Mouse (Mus musculus) embryonic facial prominence, embryonic 11.5 days (tissue): ENCODE measurements at regions not wholly inside any gene's neighbourhood (a gene's known extent, or its start where the extent isn't known, plus 50 kb on each side); places are given as distances from the start of the nearest gene placed in this dataset.

Source experiments
- ATAC-seq: fragments of 200-750 bp; cut with Nextera tagmentation; replicated peaks from 2 replicates; pipeline ENCODE4 v1.8.0; 2017; ENCODE audit warnings: low read depth; ENCODE audit not compliant: insufficient number of reproducible peaks, low FRiP score, low TSS enrichment
- DNase-seq: peaks from one replicate; pipeline ENCODE4 v3.0.0-alpha.2; 2015; ENCODE audit warnings: low spot score
- H3K27ac ChIP-seq: fragments of 300-500 bp; sonication (generic); replicated peaks from 2 replicates; pipeline ENCODE4 v1.5.1; 2014; ENCODE audit warnings: mild to moderate bottlenecking, low read depth, low read length, control low read depth
- H3K27me3 ChIP-seq: fragments of 300-500 bp; sonication (generic); 2 replicates; pipeline ENCODE4 v1.6.1; 2014; ENCODE audit warnings: mild to moderate bottlenecking, low read length, moderate library complexity, mixed read lengths; ENCODE audit not compliant: control insufficient read depth, insufficient read depth
- H3K36me3 ChIP-seq: fragments of 300-500 bp; sonication (generic); replicated peaks from 2 replicates; pipeline ENCODE4 v1.6.1; 2014; ENCODE audit warnings: low read depth, mild to moderate bottlenecking, low read length, moderate library complexity, mixed read lengths; ENCODE audit not compliant: control insufficient read depth, insufficient read depth
- H3K4me1 ChIP-seq: fragments of 300-500 bp; sonication (generic); 2 replicates; pipeline ENCODE4 v1.6.1; 2014; ENCODE audit warnings: low read length, mixed read lengths; ENCODE audit not compliant: control insufficient read depth, insufficient read depth
- H3K4me2 ChIP-seq: fragments of 300-500 bp; sonication (generic); 2 replicates; pipeline ENCODE4 v1.6.1; 2014; ENCODE audit warnings: low read depth, mild to moderate bottlenecking, control low read depth, low read length, moderate library complexity
- H3K4me3 ChIP-seq: fragments of 300-500 bp; sonication (generic); 2 replicates; pipeline ENCODE4 v1.5.1; 2014; ENCODE audit warnings: low read depth, low read length, control low read depth
- H3K9ac ChIP-seq: fragments of 300-500 bp; sonication (generic); replicated peaks from 2 replicates; pipeline ENCODE4 v1.6.1; 2014; ENCODE audit warnings: mild to moderate bottlenecking, control low read depth, low read length
- H3K9me3 ChIP-seq: fragments of 300-500 bp; sonication (generic); replicated peaks from 2 replicates; pipeline ENCODE4 v1.6.1; 2016; ENCODE audit warnings: mild to moderate bottlenecking, low read length, inconsistent platforms, mixed read lengths; ENCODE audit not compliant: control insufficient read depth
- WGBS: fragments of 180-500 bp; shearing (Covaris S2); extraction: QIAGEN DNeasy Blood & Tissue Kit; methylation state at CpG from one replicate; pipeline ENCODE4 v1.1.7; 2014; 5-methylcytosine and 5-hydroxymethylcytosine counted together

- H3K9me3 ChIP-seq: no peaks in the 10 kb centered on the region
- DNase-seq (no peak), ATAC-seq (no peak)
- H3K27ac ChIP-seq: no peak overlapping the region
- WGBS: 83% methylated on average over 11 of the region's 11 CpGs
- H3K4me1 ChIP-seq: no peaks in the 10 kb centered on the region
- H3K9ac ChIP-seq: no peak overlapping the region
- H3K4me3 ChIP-seq: no peak overlapping the region
- no peak overlapping the region for H3K4me2 ChIP-seq
- no peaks in the 10 kb centered on the region for H3K36me3 ChIP-seq
- no peaks in the 10 kb centered on the region for H3K27me3 ChIP-seq
These were observed 93.2 kb downstream of the Tfap2c start for GRCm38 (mm10) chr2:172642616-172643015.

GRCm38 (mm10) chr2:172643860-172644259 lies 94.5 kb downstream of the Tfap2c start:
- Histone ChIP-seq H3K4me2 (no peak overlapping the region), H3K4me1 (no peaks in the 10 kb centered on the region), H3K36me3 (no peaks in the 10 kb centered on the region), H3K27me3 (no peaks in the 10 kb centered on the region), H3K4me3 (no peak overlapping the region), H3K9ac (no peak overlapping the region; the same call in 1 of the 2 replicates), H3K9me3 (no peaks in the 10 kb centered on the region), H3K27ac (no peak overlapping the region)
- ATAC-seq: no peak
- DNase-seq: no peak
- 25% methylated on average over 12 of the region's 12 CpGs for WGBS

- DNase-seq: no peak
- WGBS: 35% methylated on average over 6 of the region's 6 CpGs
- Histone ChIP-seq H3K4me1 (no peaks in the 10 kb centered on the region), H3K27ac (no peak overlapping the region), H3K4me3 (no peak overlapping the region), H3K36me3 (no peaks in the 10 kb centered on the region), H3K27me3 (no peaks in the 10 kb centered on the region), H3K4me2 (no peak overlapping the region), H3K9ac (no peak overlapping the region; the same call in 1 of the 2 replicates), H3K9me3 (no peaks in the 10 kb centered on the region)
- ATAC-seq: no peak
These were observed 95.1 kb downstream of the Tfap2c start for GRCm38 (mm10) chr2:172644451-172644850.

- DNase-seq (no peak), ATAC-seq (no peak)
- Histone ChIP-seq H3K4me2 (no peak overlapping the region), H3K27me3 (no peaks in the 10 kb centered on the region), H3K4me3 (no peak overlapping the region), H3K9me3 (no peaks in the 10 kb centered on the region), H3K4me1 (no peaks in the 10 kb centered on the region), H3K36me3 (no peaks in the 10 kb centered on the region), H3K9ac (no peak overlapping the region), H3K27ac (no peak overlapping the region)
- WGBS: 66% methylated on average over 11 of the region's 11 CpGs
These were observed 98.7 kb downstream of the Tfap2c start for GRCm38 (mm10) chr2:172648072-172648471.

- Histone ChIP-seq H3K4me1 (peaks cover 7% of the 10 kb centered on the region; the same call in 1 of the 2 replicates), H3K9ac (no peak overlapping the region), H3K4me2 (no peak overlapping the region), H3K27me3 (no peaks in the 10 kb centered on the region), H3K27ac (peak overlapping the region; percentile 67; the same call in 1 of the 2 replicates), H3K9me3 (no peaks in the 10 kb centered on the region), H3K36me3 (no peaks in the 10 kb centered on the region), H3K4me3 (no peak overlapping the region)
- DNase-seq: peak; percentile 28
- 46% methylated on average over 10 of the region's 10 CpGs for WGBS
- ATAC-seq: no peak
These were observed 111.1 kb downstream of the Tfap2c start for GRCm38 (mm10) chr2:172660479-172660878.

GRCm38 (mm10) chr2:172660916-172661315 lies 111.5 kb downstream of the Tfap2c start:
- Histone ChIP-seq H3K4me1 (peaks cover 7% of the 10 kb centered on the region; the same call in 1 of the 2 replicates), H3K4me2 (no peak overlapping the region), H3K27me3 (no peaks in the 10 kb centered on the region), H3K9ac (no peak overlapping the region), H3K4me3 (no peak overlapping the region), H3K9me3 (no peaks in the 10 kb centered on the region), H3K27ac (no peak overlapping the region), H3K36me3 (no peaks in the 10 kb centered on the region)
- ATAC-seq (0 out of 2 replicates have a peak, but pooled peaks have one; percentile 39), DNase-seq (peak; percentile 85)
- 2% methylated on average over 7 of the region's 7 CpGs for whole genome bisulfite sequencing

- DNase-seq: peak; percentile 23
- Histone ChIP-seq H3K27ac (peak overlapping the region; percentile 47; the same call in 1 of the 2 replicates), H3K27me3 (no peaks in the 10 kb centered on the region), H3K9ac (no peak overlapping the region; the same call in 1 of the 2 replicates), H3K4me3 (no peak overlapping the region), H3K9me3 (no peaks in the 10 kb centered on the region), H3K4me2 (no peak overlapping the region), H3K36me3 (no peaks in the 10 kb centered on the region), H3K4me1 (peaks cover 7% of the 10 kb centered on the region; the same call in 1 of the 2 replicates)
- 4% methylated on average over 15 of the region's 15 CpGs for WGBS
- no peak for ATAC-seq
These were observed 112.1 kb downstream of the Tfap2c start for GRCm38 (mm10) chr2:172661418-172661980.

GRCm38 (mm10) chr2:172662165-172662564 lies 112.8 kb downstream of the Tfap2c start:
- no peaks in the 10 kb centered on the region for H3K27me3 ChIP-seq
- H3K4me3 ChIP-seq: no peak overlapping the region
- no peak overlapping the region for H3K27ac ChIP-seq
- DNase-seq (no peak), ATAC-seq (no peak)
- no peaks in the 10 kb centered on the region for H3K9me3 ChIP-seq
- no peak overlapping the region for H3K4me2 ChIP-seq
- no peaks in the 10 kb centered on the region for H3K36me3 ChIP-seq
- no peak overlapping the region for H3K9ac ChIP-seq
- WGBS: 53% methylated on average over 11 of the region's 11 CpGs
- H3K4me1 ChIP-seq: peaks cover 7% of the 10 kb centered on the region; the same call in 1 of the 2 replicates
